Mouse (Mus musculus) embryonic facial prominence, embryonic 11.5 days (tissue): ENCODE data around the gene Lhfp. TPM values are rescaled to one million over a fixed set of nuclear protein-coding genes. Genes with fewer than 3 reads are reported as not detected.

ENCODE experiments used
- ATAC-seq: fragments of 200-750 bp; cut with Nextera tagmentation; replicated peaks from 2 replicates; pipeline ENCODE4 v1.8.0; 2017; ENCODE audit warnings: low read depth; ENCODE audit not compliant: insufficient number of reproducible peaks, low FRiP score, low TSS enrichment
- DNase-seq: peaks from one replicate; pipeline ENCODE4 v3.0.0-alpha.2; 2015; ENCODE audit warnings: low spot score
- H3K27ac ChIP-seq: fragments of 300-500 bp; sonication (generic); replicated peaks from 2 replicates; pipeline ENCODE4 v1.5.1; 2014; ENCODE audit warnings: mild to moderate bottlenecking, low read depth, low read length, control low read depth
- H3K27me3 ChIP-seq: fragments of 300-500 bp; sonication (generic); 2 replicates; pipeline ENCODE4 v1.6.1; 2014; ENCODE audit warnings: mild to moderate bottlenecking, low read length, moderate library complexity, mixed read lengths; ENCODE audit not compliant: control insufficient read depth, insufficient read depth
- H3K36me3 ChIP-seq: fragments of 300-500 bp; sonication (generic); replicated peaks from 2 replicates; pipeline ENCODE4 v1.6.1; 2014; ENCODE audit warnings: low read depth, mild to moderate bottlenecking, low read length, moderate library complexity, mixed read lengths; ENCODE audit not compliant: control insufficient read depth, insufficient read depth
- H3K4me1 ChIP-seq: fragments of 300-500 bp; sonication (generic); 2 replicates; pipeline ENCODE4 v1.6.1; 2014; ENCODE audit warnings: low read length, mixed read lengths; ENCODE audit not compliant: control insufficient read depth, insufficient read depth
- H3K4me2 ChIP-seq: fragments of 300-500 bp; sonication (generic); 2 replicates; pipeline ENCODE4 v1.6.1; 2014; ENCODE audit warnings: low read depth, mild to moderate bottlenecking, control low read depth, low read length, moderate library complexity
- H3K4me3 ChIP-seq: fragments of 300-500 bp; sonication (generic); 2 replicates; pipeline ENCODE4 v1.5.1; 2014; ENCODE audit warnings: low read depth, low read length, control low read depth
- H3K9ac ChIP-seq: fragments of 300-500 bp; sonication (generic); replicated peaks from 2 replicates; pipeline ENCODE4 v1.6.1; 2014; ENCODE audit warnings: mild to moderate bottlenecking, control low read depth, low read length
- H3K9me3 ChIP-seq: fragments of 300-500 bp; sonication (generic); replicated peaks from 2 replicates; pipeline ENCODE4 v1.6.1; 2016; ENCODE audit warnings: mild to moderate bottlenecking, low read length, inconsistent platforms, mixed read lengths; ENCODE audit not compliant: control insufficient read depth
- WGBS: fragments of 180-500 bp; shearing (Covaris S2); extraction: QIAGEN DNeasy Blood & Tissue Kit; methylation state at CpG from one replicate; pipeline ENCODE4 v1.1.7; 2014; 5-methylcytosine and 5-hydroxymethylcytosine counted together
- polyA plus RNA-seq: library from polyadenylated mRNA; unstranded; fragments of >200 nt; fragmentation: Nextera tagmentation; extraction: Ambion mirVana; gene quantifications from 2 replicates; pipeline ENCODE4 v1.2.1, GENCODE M21; 2014

The Lhfp gene
- polyA plus RNA-seq, 1 experiment from 2014 or later = 29.2 TPM

DNA sequence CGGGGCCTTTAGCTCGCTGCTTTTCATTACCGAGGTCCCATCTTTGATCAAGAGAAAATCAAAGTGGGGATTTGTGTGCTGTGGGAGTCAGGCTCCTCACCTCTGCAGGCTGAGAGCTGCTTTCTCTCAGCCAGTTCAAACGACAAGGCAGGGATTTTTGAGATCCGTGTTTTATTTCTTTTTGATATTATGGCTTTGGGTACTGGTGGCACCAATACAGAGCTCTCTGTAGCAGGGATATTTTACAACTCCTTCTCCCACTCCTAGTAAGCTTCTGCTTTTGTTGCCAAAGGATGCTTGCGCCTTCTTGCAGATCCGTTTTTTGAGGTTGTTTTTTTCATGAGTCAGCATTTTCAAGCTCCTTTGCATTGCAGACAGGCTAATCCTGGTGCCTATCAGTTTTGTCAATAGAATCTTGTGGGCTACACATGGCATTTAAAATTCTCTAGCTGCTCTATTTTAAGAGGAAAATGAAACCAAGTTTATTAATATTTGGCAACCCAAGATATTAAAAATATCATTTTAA lies 172.5 kb downstream of the Lhfp start:
- ATAC-seq (no peak), DNase-seq (no peak)
- H3K4me1 ChIP-seq = no peaks in the 10 kb centered on the region
- H3K27ac ChIP-seq = no peak overlapping the region
- H3K4me2 ChIP-seq = no peak overlapping the region
- H3K4me3 ChIP-seq = no peak overlapping the region
- no peaks in the 10 kb centered on the region for H3K27me3 ChIP-seq
- 56% methylated on average over 7 of the region's 7 CpGs for WGBS
- no peaks in the 10 kb centered on the region for H3K9me3 ChIP-seq
- no peaks in the 10 kb centered on the region for H3K36me3 ChIP-seq
- no peak overlapping the region for H3K9ac ChIP-seq

DNA sequence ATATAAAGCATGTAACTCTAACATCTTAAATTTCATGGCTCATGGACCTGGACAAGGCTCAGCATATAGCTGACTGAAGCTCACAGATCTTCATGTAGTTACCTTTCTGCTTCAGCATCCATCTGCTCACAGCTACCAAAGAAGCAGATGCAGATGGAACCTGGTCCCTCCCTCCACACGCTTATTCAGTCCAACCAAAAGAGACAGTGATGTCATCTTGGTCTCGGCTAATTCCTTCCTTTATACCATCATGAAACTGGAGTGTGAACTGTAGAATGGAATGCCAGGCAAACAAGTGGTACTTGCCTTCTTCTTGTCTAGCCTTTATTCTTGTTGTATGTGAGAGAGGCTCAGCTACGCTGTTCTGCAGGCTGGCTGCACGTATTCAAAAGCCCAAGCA lies 173.1 kb downstream of the Lhfp start:
- WGBS = 76% methylated on average over 4 of the region's 4 CpGs
- H3K4me2 ChIP-seq = no peak overlapping the region
- no peaks in the 10 kb centered on the region for H3K36me3 ChIP-seq
- no peak overlapping the region for H3K9ac ChIP-seq
- no peaks in the 10 kb centered on the region for H3K9me3 ChIP-seq
- DNase-seq = no peak
- H3K27ac ChIP-seq = no peak overlapping the region
- H3K27me3 ChIP-seq = no peaks in the 10 kb centered on the region
- no peak overlapping the region for H3K4me3 ChIP-seq
- ATAC-seq = no peak
- H3K4me1 ChIP-seq = no peaks in the 10 kb centered on the region

DNA sequence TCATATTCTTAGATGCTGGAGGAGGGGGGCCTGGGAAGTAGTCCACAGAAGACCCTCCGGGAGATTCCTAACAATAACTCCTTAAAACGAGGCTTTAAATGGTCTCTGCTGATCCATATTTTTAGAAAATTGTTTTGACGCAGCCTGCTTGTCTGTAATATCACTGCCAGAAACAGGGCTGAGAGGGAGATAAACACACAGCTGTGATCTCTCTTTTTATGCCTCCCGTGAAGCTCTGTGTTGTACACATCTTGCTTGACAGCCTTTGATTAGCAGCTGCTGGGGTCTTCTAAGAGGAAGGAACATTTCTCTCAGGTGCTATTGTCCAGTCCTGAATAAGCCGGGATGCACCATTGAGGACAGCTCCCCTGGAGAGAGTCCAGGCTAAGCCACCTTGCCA lies 176.4 kb downstream of the Lhfp start:
- H3K4me3 ChIP-seq = no peak overlapping the region
- H3K4me2 ChIP-seq = no peak overlapping the region
- no peak for ATAC-seq
- no peak overlapping the region for H3K9ac ChIP-seq
- H3K4me1 ChIP-seq = no peaks in the 10 kb centered on the region
- H3K9me3 ChIP-seq = no peaks in the 10 kb centered on the region
- WGBS = 79% methylated on average over 5 of the region's 5 CpGs
- H3K27me3 ChIP-seq = no peaks in the 10 kb centered on the region
- DNase-seq = no peak
- H3K36me3 ChIP-seq = no peaks in the 10 kb centered on the region
- H3K27ac ChIP-seq = no peak overlapping the region

DNA sequence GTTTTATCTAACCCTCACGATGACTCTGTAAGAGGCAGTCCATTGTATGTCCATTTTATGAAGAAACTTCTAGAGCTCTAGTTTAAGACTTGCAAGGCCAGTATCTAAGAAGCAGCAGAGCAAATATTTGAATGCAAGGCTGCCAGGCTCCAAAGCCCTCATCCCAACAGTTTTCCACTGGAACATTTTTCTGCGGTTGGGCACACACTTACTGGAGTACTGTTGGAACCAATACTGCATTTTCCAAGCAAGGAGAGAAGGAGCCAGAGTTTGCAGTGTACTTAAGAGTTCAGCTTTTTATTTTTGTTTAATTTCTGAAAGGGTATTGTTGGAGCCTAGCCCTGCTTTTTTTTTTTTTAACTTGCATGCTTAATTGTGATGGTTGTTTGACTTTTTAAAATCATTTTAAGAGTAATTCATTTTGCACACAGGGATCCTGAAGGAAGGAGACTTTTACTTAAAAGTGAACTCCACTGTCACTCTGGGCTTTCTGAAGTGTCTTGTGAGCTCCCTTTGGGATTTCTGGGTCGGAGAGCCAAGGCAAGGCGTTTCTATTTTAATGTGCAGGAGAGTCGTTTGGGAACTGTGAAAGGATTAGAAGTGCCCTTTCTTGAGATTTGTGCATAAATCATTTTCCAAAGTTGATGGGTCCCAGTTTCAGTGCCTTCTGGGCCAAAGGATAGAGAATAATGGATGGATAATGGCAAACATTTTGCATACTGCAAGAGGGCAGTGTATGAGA lies 180.4 kb downstream of the Lhfp start:
- Histone ChIP-seq H3K27ac (no peak overlapping the region), H3K4me3 (no peak overlapping the region), H3K4me1 (no peaks in the 10 kb centered on the region), H3K9me3 (no peaks in the 10 kb centered on the region), H3K36me3 (no peaks in the 10 kb centered on the region), H3K27me3 (no peaks in the 10 kb centered on the region), H3K9ac (no peak overlapping the region), H3K4me2 (no peak overlapping the region)
- DNase-seq = no peak
- 68% methylated on average over 5 of the region's 5 CpGs for WGBS
- no peak for ATAC-seq

DNA sequence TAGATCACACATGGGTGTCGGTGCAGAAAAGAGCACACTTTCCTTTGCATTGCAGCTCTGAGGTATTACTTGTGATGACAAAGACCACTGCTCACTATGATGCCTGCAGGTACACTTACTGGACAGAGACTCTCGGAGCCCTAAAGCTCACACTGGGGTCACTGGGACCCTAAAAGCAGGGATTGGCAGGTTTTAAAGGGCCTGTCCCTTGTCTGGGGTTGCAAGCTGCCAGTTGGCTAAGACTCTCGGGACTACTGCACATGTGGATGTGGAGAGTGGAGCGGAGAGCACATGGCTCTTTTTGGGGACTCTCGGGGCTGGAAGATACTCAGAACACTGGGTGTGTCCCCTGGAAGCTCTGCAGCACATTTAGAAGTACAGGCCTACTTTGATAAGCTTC lies 182.8 kb downstream of the Lhfp start:
- Histone ChIP-seq H3K4me1 (no peaks in the 10 kb centered on the region), H3K27me3 (no peaks in the 10 kb centered on the region), H3K4me3 (no peak overlapping the region), H3K27ac (no peak overlapping the region), H3K4me2 (no peak overlapping the region), H3K9ac (no peak overlapping the region), H3K36me3 (no peaks in the 10 kb centered on the region), H3K9me3 (no peaks in the 10 kb centered on the region)
- DNase-seq (no peak), ATAC-seq (no peak)
- 84% methylated on average over 5 of the region's 5 CpGs for WGBS

DNA sequence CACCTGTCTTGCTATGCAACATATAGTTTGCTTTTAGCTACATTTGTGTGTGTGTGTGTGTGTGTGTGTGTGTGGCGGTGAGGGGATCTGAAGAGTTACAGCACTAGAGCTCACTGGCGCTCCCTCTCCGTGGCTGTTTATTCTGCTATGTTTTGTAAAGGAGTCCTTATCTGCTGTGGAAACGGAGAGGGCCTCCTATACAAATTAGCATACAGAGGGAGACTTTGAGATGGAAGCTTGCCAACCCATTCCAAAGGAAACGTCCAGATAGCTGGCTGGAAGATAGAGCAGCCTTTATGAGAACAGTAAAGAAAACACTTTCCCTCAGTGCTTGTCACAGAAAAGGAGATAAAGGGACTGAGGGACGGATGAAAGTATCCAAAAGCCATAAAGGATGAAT lies 184.4 kb downstream of the Lhfp start:
- H3K4me3 ChIP-seq = no peak overlapping the region
- DNase-seq = no peak
- H3K36me3 ChIP-seq = no peaks in the 10 kb centered on the region
- no peaks in the 10 kb centered on the region for H3K9me3 ChIP-seq
- no peak overlapping the region for H3K4me2 ChIP-seq
- 62% methylated on average over 6 of the region's 6 CpGs for WGBS
- H3K27ac ChIP-seq = no peak overlapping the region
- no peaks in the 10 kb centered on the region for H3K4me1 ChIP-seq
- no peaks in the 10 kb centered on the region for H3K27me3 ChIP-seq
- H3K9ac ChIP-seq = no peak overlapping the region
- ATAC-seq = no peak

DNA sequence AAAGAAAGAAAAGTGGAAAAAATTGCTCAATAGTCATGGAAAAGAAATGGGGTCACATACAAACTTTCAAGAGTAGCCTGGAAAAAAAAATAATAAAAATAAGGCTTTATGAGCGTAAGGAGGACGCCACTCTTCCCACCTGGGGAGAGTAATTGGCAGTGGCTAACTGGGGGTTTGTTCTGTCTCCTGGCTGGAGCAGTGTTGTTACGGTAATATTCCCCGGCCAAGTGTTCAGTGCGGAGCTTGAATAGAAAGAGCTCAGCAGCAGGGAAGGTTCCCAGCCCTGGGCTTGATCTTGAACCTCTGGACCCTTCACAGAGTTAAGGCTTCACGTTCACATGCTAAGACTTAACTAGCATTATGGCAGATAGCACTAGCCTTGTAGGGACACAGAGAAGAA lies 184.9 kb downstream of the Lhfp start:
- no peak overlapping the region for H3K4me3 ChIP-seq
- DNase-seq (no peak), ATAC-seq (no peak)
- H3K27me3 ChIP-seq = no peaks in the 10 kb centered on the region
- no peaks in the 10 kb centered on the region for H3K4me1 ChIP-seq
- WGBS = 94% methylated on average over 6 of the region's 6 CpGs
- no peaks in the 10 kb centered on the region for H3K36me3 ChIP-seq
- H3K4me2 ChIP-seq = no peak overlapping the region
- H3K27ac ChIP-seq = no peak overlapping the region
- no peaks in the 10 kb centered on the region for H3K9me3 ChIP-seq
- no peak overlapping the region for H3K9ac ChIP-seq

DNA sequence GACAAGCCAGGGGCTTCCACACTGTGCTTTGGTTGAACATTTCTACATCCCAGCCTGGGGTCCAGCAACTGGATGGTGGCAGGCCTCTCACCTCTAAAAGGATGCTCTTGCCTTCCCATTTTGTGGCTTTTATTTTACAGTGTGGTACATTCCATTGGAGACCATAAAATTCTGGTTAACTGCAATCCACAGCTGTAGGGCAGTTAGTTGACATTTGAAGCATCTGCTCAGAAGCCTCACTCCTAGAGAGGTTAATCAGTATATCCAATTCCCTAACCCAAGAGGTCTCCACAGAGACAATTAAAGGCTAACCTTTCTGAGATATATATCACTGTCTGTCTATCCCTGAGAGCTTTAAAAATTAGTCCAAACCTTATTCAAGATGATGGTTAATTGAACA lies 186.5 kb downstream of the Lhfp start:
- Histone ChIP-seq H3K4me3 (no peak overlapping the region), H3K9ac (no peak overlapping the region), H3K36me3 (no peaks in the 10 kb centered on the region), H3K4me2 (no peak overlapping the region), H3K27me3 (no peaks in the 10 kb centered on the region), H3K27ac (no peak overlapping the region), H3K4me1 (no peaks in the 10 kb centered on the region), H3K9me3 (no peaks in the 10 kb centered on the region)
- ATAC-seq (no peak), DNase-seq (no peak)
